ENCODE assay signal across 31 mouse cellular contexts in the genomic region with DNA sequence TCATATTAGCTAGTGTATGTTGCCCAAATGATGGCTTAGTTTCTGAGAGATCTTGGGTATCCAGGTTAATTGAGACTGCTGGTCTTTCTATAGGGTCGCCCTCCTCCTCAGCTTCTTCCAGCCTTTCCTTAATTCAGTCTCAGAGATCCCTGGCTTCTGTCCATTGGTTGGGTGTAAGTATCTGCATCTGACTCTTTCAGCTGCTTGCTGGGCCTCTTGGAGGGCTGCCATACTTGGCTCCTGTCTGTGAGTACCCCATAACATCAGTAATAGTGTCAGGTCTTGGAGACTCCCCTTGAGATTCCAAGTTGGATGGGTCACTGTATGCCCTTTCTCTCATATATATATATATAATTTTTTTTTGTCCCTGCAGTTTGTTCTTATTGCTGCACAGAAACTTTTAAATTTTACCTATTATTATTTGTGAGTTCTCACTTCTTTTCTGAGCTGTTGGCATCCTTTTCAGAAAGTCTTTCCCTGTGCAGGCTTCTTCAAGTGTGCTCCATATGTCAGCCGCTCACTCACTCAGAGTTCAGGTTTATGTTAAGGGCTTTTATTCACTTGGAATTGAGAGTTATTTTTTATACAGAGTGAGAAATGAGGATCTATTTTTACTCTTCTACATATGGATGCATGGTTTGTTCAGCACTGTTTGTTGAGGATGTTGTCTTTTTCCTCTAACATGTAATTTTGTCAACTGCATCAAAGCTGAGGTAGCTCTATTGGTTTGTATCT.
DNase-seq lines count a peak whose midpoint lies in the region; ATAC-seq and TF ChIP-seq lines count a peak whose summit lies in the region.
"Had no signal": no experiment of that assay in that cellular context is flagged by ENCODE, and none has a peak within 500 bp of the region (broad histone marks: within the 10 kb centered on the region; RNA-seq: fewer than 3 reads in every experiment).

No protein-coding gene starts in this region.

- WGBS in hindbrain, postnatal 0 days = 83% methylated on average over 2 of the region's 2 CpGs
- WGBS in hindbrain, embryonic 13.5 days = 97% methylated on average over 2 of the region's 2 CpGs

- H3K27ac ChIP-seq in hindbrain, postnatal 0 days = no peak overlapping the region
- no peak overlapping the region for H3K27ac ChIP-seq in hindbrain, embryonic 13.5 days
- H3K27ac ChIP-seq: forebrain, embryonic 12.5 days; gastrocnemius, adult 2 months; heart, adult 2 months; heart, embryonic 13.5 days; hindbrain, embryonic 15.5 days; kidney, embryonic 15.5 days; layer of hippocampus, adult 2 months; limb, embryonic 13.5 days; lung, embryonic 15.5 days; midbrain, embryonic 10.5 days; neural tube, embryonic 12.5 days; stomach, postnatal 0 days had no signal

- no peak overlapping the region for H3K9ac ChIP-seq in hindbrain, postnatal 0 days (replicated peaks; ENCODE audit: low read length)
- no peak overlapping the region for H3K9ac ChIP-seq in hindbrain, embryonic 13.5 days
- H3K9ac ChIP-seq: forebrain, embryonic 12.5 days; forebrain, postnatal 0 days; heart, embryonic 13.5 days; hindbrain, embryonic 15.5 days; kidney, embryonic 15.5 days; limb, embryonic 13.5 days; lung, embryonic 15.5 days; neural tube, embryonic 12.5 days had no signal

- H3K4me2 ChIP-seq in hindbrain, postnatal 0 days (ENCODE audit: low read depth, low read length) = no peak overlapping the region
- no peak overlapping the region for H3K4me2 ChIP-seq in hindbrain, embryonic 13.5 days
- H3K4me2 ChIP-seq: forebrain, embryonic 12.5 days; heart, embryonic 13.5 days; hindbrain, embryonic 15.5 days; kidney, embryonic 15.5 days; limb, embryonic 13.5 days; liver, embryonic 11.5 days; lung, embryonic 15.5 days; neural tube, embryonic 12.5 days had no signal

- no peak for TF ChIP-seq CTCF in hindbrain, postnatal 0 days (IDR thresholded peaks at IDR 0.05; ENCODE audit: low read depth)

- no peaks in the 10 kb centered on the region for H3K9me3 ChIP-seq in hindbrain, postnatal 0 days (ENCODE audit: low read length)
- H3K9me3 ChIP-seq in hindbrain, embryonic 13.5 days = no peaks in the 10 kb centered on the region
- H3K9me3 ChIP-seq: forebrain, embryonic 12.5 days; G1E; heart, embryonic 13.5 days; hindbrain, embryonic 15.5 days; kidney, embryonic 15.5 days; limb, embryonic 13.5 days; lung, embryonic 15.5 days; midbrain, embryonic 10.5 days; neural tube, embryonic 12.5 days had no signal

- H3K36me3 ChIP-seq in hindbrain, postnatal 0 days (ENCODE audit: insufficient read depth, low read length) = no peaks in the 10 kb centered on the region
- no peaks in the 10 kb centered on the region for H3K36me3 ChIP-seq in hindbrain, embryonic 13.5 days
- H3K36me3 ChIP-seq: forebrain, embryonic 12.5 days; G1E; heart, embryonic 13.5 days; hindbrain, embryonic 15.5 days; kidney, embryonic 15.5 days; limb, embryonic 13.5 days; lung, embryonic 15.5 days; midbrain, embryonic 10.5 days; neural tube, embryonic 12.5 days had no signal

- no peaks in the 10 kb centered on the region for H3K4me1 ChIP-seq in hindbrain, postnatal 0 days (ENCODE audit: insufficient read depth, low read length)
- H3K4me1 ChIP-seq in hindbrain, embryonic 13.5 days (replicated peaks) = no peaks in the 10 kb centered on the region
- H3K4me1 ChIP-seq: forebrain, embryonic 12.5 days; heart, embryonic 13.5 days; hindbrain, embryonic 15.5 days; kidney, embryonic 15.5 days; limb, embryonic 13.5 days; lung, embryonic 15.5 days; midbrain, embryonic 10.5 days; neural tube, embryonic 12.5 days had no signal

- ATAC-seq in cerebellum, adult (ENCODE audit: insufficient number of reproducible peaks, low FRiP score, low TSS enrichment) = no peak
- no peak for ATAC-seq in hindbrain, postnatal 0 days
- ATAC-seq in hindbrain, embryonic 13.5 days (ENCODE audit: low FRiP score) = no peak
- ATAC-seq: forebrain, postnatal 0 days; midbrain, embryonic 16.5 days had no signal

- H3K27me3 ChIP-seq in hindbrain, postnatal 0 days (ENCODE audit: insufficient read depth, low read length) = no peaks in the 10 kb centered on the region
- no peaks in the 10 kb centered on the region for H3K27me3 ChIP-seq in hindbrain, embryonic 13.5 days
- H3K27me3 ChIP-seq: forebrain, embryonic 12.5 days; heart, embryonic 13.5 days; hindbrain, embryonic 15.5 days; kidney, embryonic 15.5 days; limb, embryonic 13.5 days; lung, embryonic 15.5 days; neural tube, embryonic 12.5 days had no signal

- no peak overlapping the region for H3K4me3 ChIP-seq in hindbrain, postnatal 0 days (ENCODE audit: low read length)
- no peak overlapping the region for H3K4me3 ChIP-seq in hindbrain, embryonic 13.5 days
- H3K4me3 ChIP-seq: erythroblast, embryonic 14.5 days; forebrain, embryonic 12.5 days; gastrocnemius, adult 2 months; heart, adult 2 months; heart, embryonic 13.5 days; hindbrain, embryonic 15.5 days; kidney, embryonic 15.5 days; layer of hippocampus, adult 2 months; limb, embryonic 13.5 days; lung, embryonic 15.5 days; midbrain, embryonic 10.5 days; neural tube, embryonic 12.5 days had no signal

- DNase-seq in cerebellum, postnatal 10 days = peak; percentile 55 to 77
- peak; percentile 3 for DNase-seq in hindbrain, postnatal 0 days (ENCODE audit: low spot score)
- peak; percentile 6 for DNase-seq in right cerebral cortex, postnatal 25 days
- DNase-seq in right cerebral cortex, postnatal 4 days = no peak
- no peak for DNase-seq in adrenal gland, postnatal 10 days
- DNase-seq: adrenal gland, postnatal 14 days; forebrain, postnatal 0 days; gastrocnemius, adult 2 months; gastrocnemius, postnatal 36 days; heart, adult 2 months; heart, postnatal 10 days; kidney, adult 18-20 months; kidney, postnatal 36 days; thymus, adult 2 months; thymus, postnatal 36 days had no signal

Comparison
In these comparisons a context has a peak if more than half of its experiments do, and no peak if none do; other contexts are left out.
1. DNase-seq: peak in cerebellum, postnatal 10 days (2 of 2), hindbrain, postnatal 0 days (single experiment) and right cerebral cortex, postnatal 25 days (single experiment); none in right cerebral cortex, postnatal 4 days (single experiment) and adrenal gland, postnatal 10 days (single experiment).